Mouse (Mus musculus) CH12.LX (cell line): Measurements from ENCODE around the gene Psmd14. TPM values are rescaled to one million over a fixed set of nuclear protein-coding genes. Genes with fewer than 3 reads are reported as not detected.

Experiments used
- DNase-seq: peaks from one replicate; pipeline ENCODE4 v3.0.0-alpha.2; 2013; ENCODE audit errors: extremely low read depth
- H3K27ac ChIP-seq: 2 replicates; pipeline ENCODE4 v1.5.1; 2012; ENCODE audit warnings: low read depth, mild to moderate bottlenecking, control low read depth, moderate library complexity; ENCODE audit not compliant: insufficient read depth
- H3K27me3 ChIP-seq: replicated peaks from 2 replicates; pipeline ENCODE3; 2012; ENCODE audit warnings: inconsistent platforms
- H3K36me3 ChIP-seq, 2 experiments: replicated peaks in 1 of 2; 2 replicates each; pipeline versions ENCODE3 to v1.6.1; 2012; ENCODE audit warnings: inconsistent platforms in 1 of 2, low read length in 1 of 2, mild to moderate bottlenecking in 1 of 2, mixed read lengths in 1 of 2, moderate library complexity in 1 of 2; ENCODE audit not compliant: control insufficient read depth in 1 of 2, insufficient read depth in 1 of 2
- H3K4me1 ChIP-seq, 2 experiments: 2 replicates each; pipeline ENCODE4 v1.6.1; 2012; ENCODE audit warnings: inconsistent platforms in 1 of 2, moderate library complexity in 1 of 2; ENCODE audit not compliant: insufficient read depth in 2 of 2, control insufficient read depth in 1 of 2
- H3K4me2 ChIP-seq: 2 replicates; pipeline ENCODE4 v1.6.1; 2012; ENCODE audit warnings: low read depth, mild to moderate bottlenecking, control low read depth; ENCODE audit not compliant: poor library complexity, insufficient read depth, severe bottlenecking
- H3K4me3 ChIP-seq, 3 experiments: fragments of 150-350 bp in 1 of 3; sonication (generic) in 1 of 3; replicated peaks in 1 of 3; 2 replicates each; pipeline versions ENCODE3 to v1.5.1; 2011 to 2012; ENCODE audit warnings: low read depth in 2 of 3, low read length in 2 of 3, mild to moderate bottlenecking in 2 of 3, moderate library complexity in 2 of 3, control low read depth in 1 of 3, improper control_type of control experiment in 1 of 3, inconsistent platforms in 1 of 3, mixed read lengths in 1 of 3; ENCODE audit not compliant: poor library complexity in 1 of 3
- H3K79me2 ChIP-seq: replicated peaks from 2 replicates; pipeline ENCODE4 v1.6.1; 2012; ENCODE audit warnings: mild to moderate bottlenecking, moderate library complexity; ENCODE audit not compliant: control insufficient read depth, poor library complexity, insufficient read depth, severe bottlenecking; ENCODE audit errors: extremely low read depth
- H3K9ac ChIP-seq: 2 replicates; pipeline ENCODE4 v1.6.1; 2012; ENCODE audit warnings: low read depth, mild to moderate bottlenecking, control low read depth, moderate library complexity; ENCODE audit not compliant: insufficient read depth
- H3K9me3 ChIP-seq: replicated peaks from 2 replicates; pipeline ENCODE3; 2012; ENCODE audit warnings: low read length, inconsistent platforms, mixed read lengths
- CHD1 ChIP-seq: IDR thresholded peaks from 2 replicates; pipeline ENCODE4 v1.6.1; 2012; ENCODE audit warnings: low read depth, low read length, improper control_type of control experiment, inconsistent platforms
- CHD2 ChIP-seq: IDR thresholded peaks from 2 replicates; pipeline ENCODE4 v1.6.1; 2011; ENCODE audit warnings: low read length, improper control_type of control experiment
- ELF1 ChIP-seq: IDR thresholded peaks from 2 replicates; pipeline ENCODE4 v1.6.1; 2014; ENCODE audit warnings: low read depth, mild to moderate bottlenecking, inconsistent platforms, low read length, improper control_type of control experiment
- EP300 ChIP-seq: IDR thresholded peaks from 2 replicates; pipeline ENCODE4 v1.6.1; 2011; ENCODE audit warnings: low read length, improper control_type of control experiment
- ETS1 ChIP-seq: conservative IDR thresholded peaks from 2 replicates; pipeline ENCODE4 v1.6.1; 2012; ENCODE audit warnings: low read depth, mild to moderate bottlenecking, inconsistent platforms, low read length, improper control_type of control experiment, moderate library complexity
- GABPA ChIP-seq: IDR thresholded peaks from 2 replicates; pipeline ENCODE4 v1.6.1; 2012; ENCODE audit warnings: low read depth, low read length, improper control_type of control experiment, inconsistent platforms; ENCODE audit not compliant: insufficient replicate concordance
- IRF4 ChIP-seq: IDR thresholded peaks from 2 replicates; pipeline ENCODE4 v1.6.1; 2014; ENCODE audit warnings: low read depth, mild to moderate bottlenecking, inconsistent platforms, low read length, improper control_type of control experiment
- MAFK ChIP-seq: IDR thresholded peaks from 2 replicates; pipeline ENCODE4 v1.6.1; 2011; ENCODE audit warnings: low read length, improper control_type of control experiment; ENCODE audit not compliant: insufficient replicate concordance
- MAX ChIP-seq: IDR thresholded peaks from 2 replicates; pipeline ENCODE4 v1.6.1; 2011; ENCODE audit warnings: low read length, improper control_type of control experiment
- NELFE ChIP-seq: IDR thresholded peaks from 2 replicates; pipeline ENCODE4 v1.6.1; 2011; ENCODE audit warnings: low read depth, low read length, improper control_type of control experiment
- NRF1 ChIP-seq: IDR thresholded peaks from 2 replicates; pipeline ENCODE4 v1.6.1; 2014; ENCODE audit warnings: low read depth, mild to moderate bottlenecking, inconsistent platforms, low read length, improper control_type of control experiment, moderate library complexity
- POLR2AphosphoS2 ChIP-seq: IDR thresholded peaks from 2 replicates; pipeline ENCODE4 v1.6.1; 2011; ENCODE audit warnings: low read depth, low read length, improper control_type of control experiment
- RAD21 ChIP-seq: IDR thresholded peaks from 2 replicates; pipeline ENCODE4 v1.6.1; 2011; ENCODE audit warnings: low read depth, mild to moderate bottlenecking, low read length, improper control_type of control experiment, moderate library complexity
- SIN3A ChIP-seq: IDR thresholded peaks from 2 replicates; pipeline ENCODE4 v1.6.1; 2012; ENCODE audit warnings: low read length, improper control_type of control experiment, inconsistent platforms
- TBP ChIP-seq: conservative IDR thresholded peaks from 2 replicates; pipeline ENCODE4 v1.6.1; 2011; ENCODE audit warnings: low read depth, low read length, improper control_type of control experiment
- TCF12 ChIP-seq: IDR thresholded peaks from 2 replicates; pipeline ENCODE4 v1.6.1; 2014; ENCODE audit warnings: low read depth, mild to moderate bottlenecking, inconsistent platforms, low read length, improper control_type of control experiment
- UBTF ChIP-seq: IDR thresholded peaks from 2 replicates; pipeline ENCODE4 v1.6.1; 2012; ENCODE audit warnings: low read depth, mild to moderate bottlenecking, inconsistent platforms, low read length, improper control_type of control experiment, moderate library complexity
- USF2 ChIP-seq: conservative IDR thresholded peaks from 2 replicates; pipeline ENCODE4 v1.6.1; 2011; ENCODE audit warnings: low read depth, low read length, improper control_type of control experiment
- ZKSCAN1 ChIP-seq: IDR thresholded peaks from 2 replicates; pipeline ENCODE4 v1.6.1; 2012; ENCODE audit warnings: low read depth, inconsistent platforms, low read length, improper control_type of control experiment, borderline replicate concordance
- dilution Hi-C: fragments of 300-500 bp; cut with MboI; formaldehyde crosslinking; loops from 2 replicates; pipeline ENCODE4 v1.14.3; 2020; ENCODE audit warnings: low sequenced_read_pairs; ENCODE audit not compliant: extremely low pct_unique_long_range_greater_than_20kb, extremely low pct_ligation_motif_present
- in situ Hi-C: fragments of 300-500 bp; cut with MboI; formaldehyde crosslinking; loops from 3 replicates; pipeline ENCODE4 v1.14.3; 2019; ENCODE audit warnings: low sequenced_read_pairs, low pct_ligation_motif_present, low pct_unique_long_range_greater_than_20kb, mixed read lengths
- polyA plus RNA-seq: library from polyadenylated mRNA; unstranded; fragments of >175 nt; gene quantifications from 2 replicates; pipeline ENCODE4 v1.2.1, GENCODE M21; 2012; ENCODE audit warnings: low read depth; ENCODE audit not compliant: insufficient read length
- total RNA-seq, 2 experiments: library from RNA; depleted of rRNA; stranded (reverse); fragments of 300-350 nt in 1 of 2; fragments of >200 nt in 1 of 2; gene quantifications; 2 replicates each; pipeline ENCODE4 v1.2.3; 2012 to 2014

Psmd14 gene
- total and polyA plus RNA-seq, 3 experiments, result 159 to 418 (median 267) TPM

DNA sequence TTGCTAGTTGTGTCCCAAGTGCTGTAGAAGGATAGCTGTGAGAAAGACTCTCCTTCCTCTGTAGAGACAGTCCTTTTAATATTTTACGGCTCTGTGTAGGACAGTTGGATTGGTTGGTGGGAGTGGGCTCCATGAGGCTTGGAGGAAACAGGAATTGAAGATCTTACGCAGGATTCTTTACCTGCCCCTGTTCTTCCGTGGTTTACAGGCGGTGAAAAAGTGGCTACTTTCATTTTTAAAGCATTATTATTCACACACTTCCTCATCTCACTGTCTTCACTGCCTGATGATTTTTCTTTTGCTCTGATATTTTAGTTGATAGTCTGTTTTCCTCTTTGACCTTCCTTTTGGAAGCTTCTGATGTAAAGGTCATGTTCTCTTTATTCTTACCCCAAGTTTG lies 108.7 kb downstream of the Psmd14 start:
- in situ Hi-C loops, result no loop called here
- dilution Hi-C loops, result no loop called here
- peak overlapping the region; percentile 53 for H3K9ac ChIP-seq
- H3K27ac ChIP-seq, result no peak overlapping the region
- no peak for DNase-seq
- peak overlapping the region in 2 of 3 experiments; percentile 5 to 22 for H3K4me3 ChIP-seq
- H3K9me3 ChIP-seq, result peaks cover 8% of the 10 kb centered on the region
- H3K4me2 ChIP-seq, result peak overlapping the region; percentile 94
- H3K79me2 ChIP-seq, result no peaks in the 10 kb centered on the region
- TF ChIP-seq TCF12 (no peak), ELF1 (0 out of 2 replicates have a peak, but pooled peaks have one; percentile 11), TBP (0 out of 2 replicates have a peak, but pooled peaks have one; percentile 30), EP300 (0 out of 2 replicates have a peak, but pooled peaks have one; percentile 23)
- TF ChIP-seq, all 38 proteins: peak for 3
- Histone ChIP-seq H3K4me1 (no peaks in the 10 kb centered on the region), H3K36me3 (no peaks in the 10 kb centered on the region), H3K27me3 (no peaks in the 10 kb centered on the region)

- dilution Hi-C loops, result no loop called here
- DNase-seq, result no peak
- no peak for TF ChIP-seq SIN3A
- no peak for TF ChIP-seq IRF4
- TF ChIP-seq MAFK, result no peak
- no peak for TF ChIP-seq POLR2AphosphoS2
- TF ChIP-seq ETS1, result no peak
- TF ChIP-seq RAD21, result no peak
- TF ChIP-seq CHD1, result no peak
- TF ChIP-seq MAX, result no peak
- no peak for TF ChIP-seq GABPA
- no peak for TF ChIP-seq NRF1
- TF ChIP-seq UBTF, result no peak
- TF ChIP-seq TBP, result no peak
- TF ChIP-seq ZKSCAN1, result no peak
- TF ChIP-seq CHD2, result no peak
- TF ChIP-seq NELFE, result no peak
- TF ChIP-seq USF2, result no peak
- TF ChIP-seq, all 38 proteins: peak for 0
- H3K9ac ChIP-seq, result no peak overlapping the region
- no peak overlapping the region for H3K4me3 ChIP-seq
- no peak overlapping the region for H3K27ac ChIP-seq
- in situ Hi-C loops, result no loop called here
- no peaks in the 10 kb centered on the region for H3K79me2 ChIP-seq
- H3K4me1 ChIP-seq, result no peaks in the 10 kb centered on the region
- no peak overlapping the region for H3K4me2 ChIP-seq
- no peaks in the 10 kb centered on the region for H3K27me3 ChIP-seq
- no peaks in the 10 kb centered on the region for H3K9me3 ChIP-seq
- no peaks in the 10 kb centered on the region for H3K36me3 ChIP-seq
Observed at GRCm38 (mm10) chr2:61823426-61824140, 112.1 kb downstream of the Psmd14 start.
